Mouse (Mus musculus): Measurements from ENCODE around the gene Krt20.

Gene Krt20

GRCm38 (mm10) chr11:99437972-99438371 lies at the start of gene Krt20:
Krt20 (minus strand) TSS chr11:99438150.
- in situ Hi-C loops (cut with MboI, MseI) = no loop called here

GRCm38 (mm10) chr11:99474981-99475380 lies 37.0 kb upstream of the Krt20 start:
- in situ Hi-C loops (cut with MboI, MseI) = no loop called here

GRCm38 (mm10) chr11:99473433-99473832 lies 35.5 kb upstream of the Krt20 start:
- in situ Hi-C loops (cut with MboI, MseI) = no loop called here

GRCm38 (mm10) chr11:99472405-99472804 lies 34.5 kb upstream of the Krt20 start:
- in situ Hi-C loops (cut with MboI, MseI) = no loop called here

- in situ Hi-C loops (cut with MboI, MseI) = no loop called here
Measured at GRCm38 (mm10) chr11:99471946-99472345, 34.0 kb upstream of the Krt20 start.

GRCm38 (mm10) chr11:99469228-99469627 lies 31.3 kb upstream of the Krt20 start:
- in situ Hi-C loops (cut with MboI, MseI) = loop anchor here (5.0 kb wide), 1 partner anchor 818 kb away; no protein-coding TSS in a partner anchor

GRCm38 (mm10) chr11:99468566-99468965 lies 30.6 kb upstream of the Krt20 start:
- in situ Hi-C loops (cut with MboI, MseI) = loop anchor here (5.0 kb wide), 1 partner anchor 819 kb away; no protein-coding TSS in a partner anchor

- in situ Hi-C loops (cut with MboI, MseI) = loop anchor here (5.0 kb wide), 1 partner anchor 821 kb away; no protein-coding TSS in a partner anchor
Measured at GRCm38 (mm10) chr11:99466316-99466715, 28.4 kb upstream of the Krt20 start.

- in situ Hi-C loops (cut with MboI, MseI) = loop anchor here (5.0 kb wide), 3 partner anchors 83 to 822 kb away; no protein-coding TSS in a partner anchor
Measured at GRCm38 (mm10) chr11:99464836-99465235, 26.9 kb upstream of the Krt20 start.

GRCm38 (mm10) chr11:99463155-99463554 lies 25.2 kb upstream of the Krt20 start:
- in situ Hi-C loops (cut with MboI, MseI) = loop anchor here (5.0 kb wide), 2 partner anchors 81 to 539 kb away; no protein-coding TSS in a partner anchor

- in situ Hi-C loops (cut with MboI, MseI) = loop anchor here (5.0 kb wide), 2 partner anchors 79 to 541 kb away; no protein-coding TSS in a partner anchor
Measured at GRCm38 (mm10) chr11:99461736-99462135, 23.8 kb upstream of the Krt20 start.

GRCm38 (mm10) chr11:99458887-99459286 lies 20.9 kb upstream of the Krt20 start:
- in situ Hi-C loops (cut with MboI, MseI) = no loop called here

GRCm38 (mm10) chr11:99454759-99455158 lies 16.8 kb upstream of the Krt20 start:
- in situ Hi-C loops (cut with MboI, MseI) = no loop called here

- in situ Hi-C loops (cut with MboI, MseI) = no loop called here
Measured at GRCm38 (mm10) chr11:99454044-99454443, 16.1 kb upstream of the Krt20 start.

GRCm38 (mm10) chr11:99448769-99449168 lies 10.8 kb upstream of the Krt20 start:
- in situ Hi-C loops (cut with MboI, MseI) = no loop called here

- in situ Hi-C loops (cut with MboI, MseI) = no loop called here
Measured at GRCm38 (mm10) chr11:99441220-99441619, 3.3 kb upstream of the Krt20 start.

- in situ Hi-C loops (cut with MboI, MseI) = no loop called here
Measured at GRCm38 (mm10) chr11:99439465-99439864, 1.5 kb upstream of the Krt20 start.

GRCm38 (mm10) chr11:99436625-99437024 lies 1.3 kb downstream of the Krt20 start:
- in situ Hi-C loops (cut with MboI, MseI) = no loop called here

GRCm38 (mm10) chr11:99430670-99431069 lies 7.3 kb downstream of the Krt20 start:
- in situ Hi-C loops (cut with MboI, MseI) = no loop called here

GRCm38 (mm10) chr11:99422159-99422558 lies 15.8 kb downstream of the Krt20 start, which contains the start of gene Krt12:
Krt12 (minus strand) TSS chr11:99422259.
- in situ Hi-C loops (cut with MboI, MseI) = no loop called here

- in situ Hi-C loops (cut with MboI, MseI) = no loop called here
Measured at GRCm38 (mm10) chr11:99420586-99420985, 17.4 kb downstream of the Krt20 start.

GRCm38 (mm10) chr11:99417819-99418218 lies 20.1 kb downstream of the Krt20 start:
- in situ Hi-C loops (cut with MboI, MseI) = no loop called here

- in situ Hi-C loops (cut with MboI, MseI) = no loop called here
Measured at GRCm38 (mm10) chr11:99416902-99417301, 21.0 kb downstream of the Krt20 start.

Measured in T-helper 1 cell (primary cell).